Mouse (Mus musculus): ENCODE results near the gene Ano2. TPM values are rescaled to one million over a fixed set of nuclear protein-coding genes. Genes with fewer than 3 reads are reported as not detected.
A peak's percentile ranks its signal among the peaks of the same experiment; 100 is the strongest.

Gene Ano2
- polyA plus RNA-seq, 1 experiment from 2014 or later, result 0.44 TPM

DNA sequence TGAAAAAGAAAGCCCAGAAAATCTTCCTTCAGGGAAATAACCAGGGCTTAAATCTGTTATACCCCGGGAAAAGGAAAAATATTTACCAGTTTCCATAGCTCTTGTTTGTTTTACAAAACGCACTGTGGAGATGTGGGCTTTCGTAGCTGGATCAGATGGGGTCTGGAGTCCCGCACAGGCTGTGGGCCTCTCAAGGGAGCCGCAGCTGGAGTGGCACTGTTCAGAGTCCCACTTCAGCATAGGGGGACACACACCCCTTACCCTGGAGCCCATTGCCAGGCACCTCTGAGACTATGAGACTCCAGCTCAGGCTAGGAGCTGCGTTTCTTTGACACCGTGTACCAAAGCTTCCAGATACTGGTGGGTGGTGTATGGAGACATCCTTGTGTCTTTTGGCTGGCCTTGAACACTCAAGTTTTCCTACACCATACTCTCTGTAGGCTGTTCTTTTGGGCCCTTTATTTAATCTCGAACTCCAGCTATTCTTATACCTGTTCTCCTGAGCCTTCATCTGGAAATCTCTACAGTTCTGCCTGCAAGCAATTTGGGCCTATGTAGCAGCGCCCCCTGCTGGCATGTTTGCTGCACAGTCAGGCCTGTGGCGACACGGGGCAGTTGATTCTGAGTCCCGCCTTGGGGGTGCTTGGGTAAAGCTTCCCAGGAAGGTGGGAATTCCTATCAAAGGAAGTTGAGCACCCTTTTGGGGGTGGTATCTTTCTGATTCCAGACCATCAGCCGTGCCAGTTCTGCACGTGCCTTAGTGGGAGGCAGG lies 28.9 kb upstream of the Ano2 start:
- H3K27me3 ChIP-seq (ENCODE audit: control insufficient read depth, insufficient read depth, low read length), result no peaks in the 10 kb centered on the region
- no peak overlapping the region for H3K4me2 ChIP-seq (ENCODE audit: low read depth, low read length, severe bottlenecking)
- no peak overlapping the region for H3K9ac ChIP-seq (ENCODE audit: low read length)
- no peaks in the 10 kb centered on the region for H3K36me3 ChIP-seq (ENCODE audit: control insufficient read depth, insufficient read depth, low read length)
- no peaks in the 10 kb centered on the region for H3K4me1 ChIP-seq (replicated peaks; ENCODE audit: control insufficient read depth, insufficient read depth, low read length)
- DNase-seq (ENCODE audit: low spot score), result peak; percentile 86
- H3K4me3 ChIP-seq (ENCODE audit: low read depth, low read length), result no peak overlapping the region
- ATAC-seq (replicated peaks; ENCODE audit: low FRiP score), result 0 out of 2 replicates have a peak, but pooled peaks have one; percentile 42
- no peaks in the 10 kb centered on the region for H3K9me3 ChIP-seq (ENCODE audit: control insufficient read depth, low read length)
- WGBS, result 49% methylated on average over 14 of the region's 14 CpGs
- no peak overlapping the region for H3K27ac ChIP-seq (ENCODE audit: low read depth, low read length)

DNA sequence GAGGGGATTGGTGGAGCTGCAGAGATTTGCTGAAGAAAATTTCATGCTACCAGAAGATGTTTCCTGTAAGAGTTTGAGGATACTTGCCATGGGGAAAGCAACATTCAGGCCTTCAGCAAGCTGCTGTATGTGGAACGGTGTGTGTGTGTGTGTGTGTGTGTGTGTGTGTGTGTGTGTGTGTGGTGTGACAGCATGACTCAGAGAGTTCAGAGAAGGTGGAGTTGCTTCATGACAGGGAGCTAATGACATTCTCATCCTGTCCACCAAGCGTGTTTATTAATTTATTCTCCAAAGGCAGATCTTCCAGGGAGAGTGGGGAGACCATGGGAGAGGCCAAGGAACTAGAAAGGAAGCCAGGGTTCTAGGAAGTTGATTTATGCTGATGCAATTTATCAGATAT lies 26.3 kb upstream of the Ano2 start:
- Histone ChIP-seq H3K27me3 (ENCODE audit: control insufficient read depth, insufficient read depth, low read length) (no peaks in the 10 kb centered on the region), H3K4me3 (ENCODE audit: low read depth, low read length) (no peak overlapping the region), H3K9me3 (ENCODE audit: control insufficient read depth, low read length) (no peaks in the 10 kb centered on the region), H3K4me2 (ENCODE audit: low read depth, low read length, severe bottlenecking) (no peak overlapping the region), H3K4me1 (replicated peaks; ENCODE audit: control insufficient read depth, insufficient read depth, low read length) (no peaks in the 10 kb centered on the region), H3K27ac (ENCODE audit: low read depth, low read length) (no peak overlapping the region), H3K9ac (ENCODE audit: low read length) (no peak overlapping the region), H3K36me3 (ENCODE audit: control insufficient read depth, insufficient read depth, low read length) (no peaks in the 10 kb centered on the region)
- DNase-seq (ENCODE audit: low spot score) (no peak), ATAC-seq (replicated peaks; ENCODE audit: low FRiP score) (no peak)
- WGBS, result 76% methylated on average over 2 of the region's 2 CpGs

DNA sequence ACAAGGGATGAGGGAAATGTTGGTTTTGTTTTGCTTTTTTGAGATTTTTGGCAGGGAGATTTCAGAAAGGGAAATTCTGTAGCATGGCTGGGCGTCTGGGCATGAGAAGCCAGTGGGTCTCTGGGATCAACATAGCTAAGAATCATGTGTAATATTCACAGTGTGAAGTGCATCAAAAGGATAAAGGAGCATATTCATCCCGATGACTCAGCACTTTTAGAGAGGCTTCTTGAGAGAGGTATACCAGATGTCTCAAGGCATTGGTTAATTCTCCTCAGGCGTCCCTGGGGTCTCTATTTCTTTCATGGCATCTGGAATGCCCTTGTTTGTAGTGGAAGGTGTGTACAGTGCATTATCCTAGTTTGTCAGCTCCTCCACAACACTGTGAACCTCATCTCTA lies 18.4 kb upstream of the Ano2 start:
- WGBS, result 82% methylated on average over 3 of the region's 3 CpGs
- DNase-seq (ENCODE audit: low spot score) (no peak), ATAC-seq (replicated peaks; ENCODE audit: low FRiP score) (no peak)
- Histone ChIP-seq H3K27ac (ENCODE audit: low read depth, low read length) (no peak overlapping the region), H3K36me3 (ENCODE audit: control insufficient read depth, insufficient read depth, low read length) (no peaks in the 10 kb centered on the region), H3K9ac (ENCODE audit: low read length) (no peak overlapping the region), H3K27me3 (ENCODE audit: control insufficient read depth, insufficient read depth, low read length) (no peaks in the 10 kb centered on the region), H3K9me3 (ENCODE audit: control insufficient read depth, low read length) (no peaks in the 10 kb centered on the region), H3K4me2 (ENCODE audit: low read depth, low read length, severe bottlenecking) (no peak overlapping the region), H3K4me1 (replicated peaks; ENCODE audit: control insufficient read depth, insufficient read depth, low read length) (no peaks in the 10 kb centered on the region), H3K4me3 (ENCODE audit: low read depth, low read length) (no peak overlapping the region)

DNA sequence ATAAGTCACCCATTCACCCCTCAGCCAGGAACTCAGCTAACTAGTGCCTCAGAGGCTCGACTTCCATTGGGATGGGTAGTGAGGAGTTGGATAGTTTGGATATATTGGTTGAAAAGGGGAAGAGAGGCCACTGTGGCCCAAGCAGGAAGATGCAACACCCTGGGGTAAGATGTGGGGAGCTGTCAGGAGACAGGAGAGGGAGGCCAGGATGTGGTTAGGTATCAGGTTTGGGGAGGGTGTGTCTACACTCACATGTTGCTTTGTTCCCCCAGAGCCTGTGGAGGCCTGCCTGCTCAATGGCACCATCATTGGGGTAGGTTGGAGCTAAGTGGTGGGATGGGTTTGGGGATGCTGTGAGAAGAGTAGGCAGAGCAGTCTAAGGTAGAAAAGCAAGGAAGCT lies 11.7 kb upstream of the Ano2 start:
- WGBS, result 70% methylated on average over 1 of the region's 1 CpGs
- ATAC-seq (replicated peaks; ENCODE audit: low FRiP score), result no peak
- no peaks in the 10 kb centered on the region for H3K36me3 ChIP-seq (ENCODE audit: control insufficient read depth, insufficient read depth, low read length)
- no peak overlapping the region for H3K27ac ChIP-seq (ENCODE audit: low read depth, low read length)
- H3K9me3 ChIP-seq (ENCODE audit: control insufficient read depth, low read length), result no peaks in the 10 kb centered on the region
- no peaks in the 10 kb centered on the region for H3K4me1 ChIP-seq (replicated peaks; ENCODE audit: control insufficient read depth, insufficient read depth, low read length)
- H3K9ac ChIP-seq (ENCODE audit: low read length), result no peak overlapping the region
- DNase-seq (ENCODE audit: low spot score), result no peak
- H3K4me2 ChIP-seq (ENCODE audit: low read depth, low read length, severe bottlenecking), result no peak overlapping the region
- H3K27me3 ChIP-seq (ENCODE audit: control insufficient read depth, insufficient read depth, low read length), result no peaks in the 10 kb centered on the region
- no peak overlapping the region for H3K4me3 ChIP-seq (ENCODE audit: low read depth, low read length)

DNA sequence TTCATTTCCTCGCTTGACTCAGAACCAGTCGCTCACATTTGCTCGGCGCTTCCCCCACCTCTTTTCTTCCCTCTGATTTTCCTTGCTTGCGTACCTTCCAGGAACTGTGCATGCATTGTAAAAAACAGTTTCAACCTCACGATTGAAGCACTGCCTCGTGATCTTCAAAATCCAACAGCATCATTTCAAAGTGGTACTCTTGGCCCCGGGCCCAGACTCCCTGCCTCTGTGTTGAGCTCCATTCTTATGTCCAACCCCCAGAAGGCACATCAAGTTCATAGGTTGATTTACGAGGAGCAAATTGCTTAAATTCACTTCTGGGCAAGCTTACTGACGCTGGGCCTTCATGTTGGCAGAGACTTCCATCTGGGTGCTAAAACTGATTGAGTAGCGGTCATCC lies 9.6 kb upstream of the Ano2 start:
- Histone ChIP-seq H3K9ac (ENCODE audit: low read length) (no peak overlapping the region), H3K27ac (ENCODE audit: low read depth, low read length) (no peak overlapping the region), H3K4me3 (ENCODE audit: low read depth, low read length) (no peak overlapping the region), H3K27me3 (ENCODE audit: control insufficient read depth, insufficient read depth, low read length) (no peaks in the 10 kb centered on the region), H3K4me1 (replicated peaks; ENCODE audit: control insufficient read depth, insufficient read depth, low read length) (no peaks in the 10 kb centered on the region), H3K36me3 (ENCODE audit: control insufficient read depth, insufficient read depth, low read length) (no peaks in the 10 kb centered on the region), H3K9me3 (ENCODE audit: control insufficient read depth, low read length) (no peaks in the 10 kb centered on the region), H3K4me2 (ENCODE audit: low read depth, low read length, severe bottlenecking) (no peak overlapping the region)
- no peak for ATAC-seq (replicated peaks; ENCODE audit: low FRiP score)
- no peak for DNase-seq (ENCODE audit: low spot score)
- WGBS, result 88% methylated on average over 11 of the region's 11 CpGs

DNA sequence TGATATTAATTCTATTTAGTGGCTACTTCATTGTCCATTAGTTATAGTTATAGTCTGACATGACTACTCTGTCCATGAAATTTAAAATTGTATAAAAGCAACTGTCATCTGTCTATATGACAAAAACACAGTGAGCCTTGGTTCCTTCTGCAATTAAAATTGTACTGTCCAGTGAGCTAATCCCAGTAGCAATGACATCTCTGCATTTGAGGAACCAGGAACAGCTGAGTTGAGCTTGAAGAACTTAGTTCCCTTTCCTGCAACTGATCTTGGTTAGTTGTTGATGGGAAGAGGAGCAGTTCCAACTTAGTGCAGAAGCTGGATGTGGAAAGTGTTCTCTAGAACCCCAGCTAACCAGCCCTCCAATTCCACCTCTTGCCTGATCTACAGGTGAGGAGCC lies 4.8 kb upstream of the Ano2 start:
- H3K36me3 ChIP-seq (ENCODE audit: control insufficient read depth, insufficient read depth, low read length), result no peaks in the 10 kb centered on the region
- no peak overlapping the region for H3K9ac ChIP-seq (ENCODE audit: low read length)
- no peaks in the 10 kb centered on the region for H3K9me3 ChIP-seq (ENCODE audit: control insufficient read depth, low read length)
- no peak overlapping the region for H3K4me2 ChIP-seq (ENCODE audit: low read depth, low read length, severe bottlenecking)
- ATAC-seq (replicated peaks; ENCODE audit: low FRiP score), result no peak
- no peak for DNase-seq (ENCODE audit: low spot score)
- H3K4me1 ChIP-seq (replicated peaks; ENCODE audit: control insufficient read depth, insufficient read depth, low read length), result 0 out of 2 replicates have a peak, but pooled peaks cover under 1% of the 10 kb centered on the region
- H3K27ac ChIP-seq (ENCODE audit: low read depth, low read length), result no peak overlapping the region
- H3K4me3 ChIP-seq (ENCODE audit: low read depth, low read length), result no peak overlapping the region
- H3K27me3 ChIP-seq (ENCODE audit: control insufficient read depth, insufficient read depth, low read length), result no peaks in the 10 kb centered on the region

DNA sequence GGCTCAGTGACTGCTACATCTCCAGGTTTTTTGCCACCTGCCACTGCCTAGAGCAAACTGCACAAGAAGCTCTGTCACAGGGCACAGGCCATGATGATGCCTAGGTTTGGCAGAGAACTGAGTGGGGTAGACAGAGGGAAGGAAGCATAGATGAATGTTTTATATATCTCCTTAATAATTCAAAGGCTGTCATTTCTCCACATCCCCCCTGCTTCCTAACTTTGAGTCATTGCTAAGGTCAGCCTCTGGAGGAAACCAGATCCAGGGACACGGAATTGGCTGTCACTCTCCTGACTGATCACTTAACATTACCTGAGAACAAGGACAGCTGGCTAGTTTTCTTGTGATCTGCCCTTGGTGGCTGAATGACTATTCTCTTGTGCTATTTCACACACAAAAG lies 2.2 kb upstream of the Ano2 start:
- H3K9me3 ChIP-seq (ENCODE audit: control insufficient read depth, low read length), result no peaks in the 10 kb centered on the region
- ATAC-seq (replicated peaks; ENCODE audit: low FRiP score), result no peak

DNA sequence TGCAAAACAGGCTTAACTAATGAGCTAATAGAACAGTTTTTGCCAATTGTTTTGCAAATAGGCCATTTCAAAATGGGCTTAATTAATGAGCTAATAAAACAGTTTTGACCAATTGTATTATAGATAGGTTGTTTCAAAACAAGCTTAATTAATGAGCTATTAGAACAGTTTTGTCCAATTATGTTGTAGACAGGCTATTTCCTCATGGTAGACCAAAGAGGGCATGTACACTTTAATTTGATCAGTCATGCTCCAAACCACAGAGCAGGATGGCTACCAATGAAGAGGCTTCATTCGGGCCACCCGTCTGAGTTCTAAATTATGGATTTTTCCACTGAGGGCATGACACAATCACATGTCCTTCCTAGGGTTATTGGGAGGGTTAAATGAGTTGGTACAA lies 10.9 kb downstream of the Ano2 start:
- H3K27me3 ChIP-seq (ENCODE audit: control insufficient read depth, insufficient read depth, low read length), result no peaks in the 10 kb centered on the region
- no peak for DNase-seq (ENCODE audit: low spot score)
- H3K27ac ChIP-seq (ENCODE audit: low read depth, low read length), result no peak overlapping the region
- no peak overlapping the region for H3K9ac ChIP-seq (ENCODE audit: low read length)
- H3K9me3 ChIP-seq (ENCODE audit: control insufficient read depth, low read length), result no peaks in the 10 kb centered on the region
- 90% methylated on average over 2 of the region's 2 CpGs for WGBS
- no peaks in the 10 kb centered on the region for H3K36me3 ChIP-seq (ENCODE audit: control insufficient read depth, insufficient read depth, low read length)
- H3K4me3 ChIP-seq (ENCODE audit: low read depth, low read length), result no peak overlapping the region
- no peak overlapping the region for H3K4me2 ChIP-seq (ENCODE audit: low read depth, low read length, severe bottlenecking)
- no peaks in the 10 kb centered on the region for H3K4me1 ChIP-seq (replicated peaks; ENCODE audit: control insufficient read depth, insufficient read depth, low read length)
- ATAC-seq (replicated peaks; ENCODE audit: low FRiP score), result no peak

More for the DNA sequence above, 2.2 kb upstream of the Ano2 start:
- DNase-seq (ENCODE audit: low spot score), result no peak
- Histone ChIP-seq H3K27ac (ENCODE audit: low read depth, low read length) (no peak overlapping the region), H3K4me2 (ENCODE audit: low read depth, low read length, severe bottlenecking) (no peak overlapping the region), H3K4me3 (ENCODE audit: low read depth, low read length) (no peak overlapping the region), H3K27me3 (ENCODE audit: control insufficient read depth, insufficient read depth, low read length) (no peaks in the 10 kb centered on the region), H3K36me3 (ENCODE audit: control insufficient read depth, insufficient read depth, low read length) (no peaks in the 10 kb centered on the region), H3K4me1 (replicated peaks; ENCODE audit: control insufficient read depth, insufficient read depth, low read length) (0 out of 2 replicates have a peak, but pooled peaks cover 2% of the 10 kb centered on the region), H3K9ac (ENCODE audit: low read length) (no peak overlapping the region)
- 65% methylated on average over 1 of the region's 1 CpGs for WGBS

DNA sequence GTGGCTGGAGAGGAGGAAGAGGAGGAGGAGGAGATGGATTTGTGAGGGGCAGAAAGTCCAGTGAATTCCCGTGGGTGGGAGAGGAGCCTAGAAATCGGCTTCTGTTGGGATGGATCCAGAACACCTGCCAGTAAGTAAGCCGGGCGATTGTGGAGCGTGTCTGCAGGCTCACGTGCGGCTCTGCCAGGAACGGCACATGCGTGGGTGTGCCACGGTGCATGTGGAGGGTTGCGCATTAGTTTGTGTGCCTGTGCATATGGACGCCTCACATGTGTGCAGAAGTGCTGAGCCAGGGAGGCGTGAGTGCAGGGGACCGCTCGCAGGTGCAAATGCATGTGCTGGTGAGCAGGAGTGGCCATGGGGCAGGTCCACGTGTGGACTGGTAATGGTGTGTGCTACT lies 21.0 kb downstream of the Ano2 start:
- 92% methylated on average over 16 of the region's 16 CpGs for WGBS
- Histone ChIP-seq H3K9ac (ENCODE audit: low read length) (no peak overlapping the region), H3K9me3 (ENCODE audit: control insufficient read depth, low read length) (no peaks in the 10 kb centered on the region), H3K4me2 (ENCODE audit: low read depth, low read length, severe bottlenecking) (no peak overlapping the region), H3K4me1 (replicated peaks; ENCODE audit: control insufficient read depth, insufficient read depth, low read length) (no peaks in the 10 kb centered on the region), H3K27me3 (ENCODE audit: control insufficient read depth, insufficient read depth, low read length) (no peaks in the 10 kb centered on the region), H3K4me3 (ENCODE audit: low read depth, low read length) (no peak overlapping the region), H3K36me3 (ENCODE audit: control insufficient read depth, insufficient read depth, low read length) (no peaks in the 10 kb centered on the region), H3K27ac (ENCODE audit: low read depth, low read length) (no peak overlapping the region)
- ATAC-seq (replicated peaks; ENCODE audit: low FRiP score) (no peak), DNase-seq (ENCODE audit: low spot score) (no peak)
